Mouse (Mus musculus) brain, adult 2 months (tissue): ENCODE measurements around the gene Kirrel3.

ENCODE experiments used
- DNase-seq: peaks from one replicate; pipeline ENCODE4 v3.0.0; 2011; ENCODE audit warnings: low read depth, low spot score

Kirrel3 gene

GRCm38 (mm10) chr9:35024591-35025496 is 539.1 kb downstream of the Kirrel3 start:
- DNase-seq = no peak

GRCm38 (mm10) chr9:35026311-35026710 is 540.6 kb downstream of the Kirrel3 start:
- DNase-seq = no peak

GRCm38 (mm10) chr9:35026897-35027311 is 541.2 kb downstream of the Kirrel3 start:
- DNase-seq = peak; percentile 74

GRCm38 (mm10) chr9:35027382-35027997 is 541.8 kb downstream of the Kirrel3 start:
- no peak for DNase-seq

GRCm38 (mm10) chr9:35030823-35031222 is 545.1 kb downstream of the Kirrel3 start:
- peak; percentile 75 for DNase-seq

GRCm38 (mm10) chr9:35032457-35032856 is 546.8 kb downstream of the Kirrel3 start:
- DNase-seq = peak; percentile 44

- no peak for DNase-seq
These were observed 549.4 kb downstream of the Kirrel3 start for GRCm38 (mm10) chr9:35035074-35035473.

- peak; percentile 61 for DNase-seq
These were observed 553.4 kb downstream of the Kirrel3 start for GRCm38 (mm10) chr9:35038922-35039586.

- DNase-seq = no peak
These were observed 554.2 kb downstream of the Kirrel3 start for GRCm38 (mm10) chr9:35039846-35040245.

- no peak for DNase-seq
These were observed 555.8 kb downstream of the Kirrel3 start for GRCm38 (mm10) chr9:35041493-35041892.

- no peak for DNase-seq
These were observed 557.9 kb downstream of the Kirrel3 start for GRCm38 (mm10) chr9:35043619-35044018.

GRCm38 (mm10) chr9:35044458-35044857 is 558.8 kb downstream of the Kirrel3 start:
- DNase-seq = no peak

- DNase-seq = no peak
These were observed 559.4 kb downstream of the Kirrel3 start for GRCm38 (mm10) chr9:35045031-35045531.

- peak; percentile 42 for DNase-seq
These were observed 560.1 kb downstream of the Kirrel3 start for GRCm38 (mm10) chr9:35045756-35046155.

GRCm38 (mm10) chr9:35048449-35048848 is 562.8 kb downstream of the Kirrel3 start:
- DNase-seq = no peak

- no peak for DNase-seq
These were observed 564.3 kb downstream of the Kirrel3 start for GRCm38 (mm10) chr9:35049891-35050527.

GRCm38 (mm10) chr9:35050701-35051454 is 565.2 kb downstream of the Kirrel3 start:
- DNase-seq = no peak

GRCm38 (mm10) chr9:35051666-35052065 is 566.0 kb downstream of the Kirrel3 start:
- DNase-seq = peak; percentile 36

- DNase-seq = no peak
These were observed 567.0 kb downstream of the Kirrel3 start for GRCm38 (mm10) chr9:35052671-35053070.

- DNase-seq = no peak
These were observed 567.4 kb downstream of the Kirrel3 start for GRCm38 (mm10) chr9:35053081-35053480.

- peak; percentile 63 for DNase-seq
These were observed 568.0 kb downstream of the Kirrel3 start for GRCm38 (mm10) chr9:35053669-35054068.
